Mouse (Mus musculus) lung, postnatal 0 days (tissue): ENCODE data around the gene Hoxd13. TPM values are rescaled to one million over a fixed set of nuclear protein-coding genes. Genes with fewer than 3 reads are reported as not detected.

Source experiments
- ATAC-seq: fragments of 200-750 bp; cut with Nextera tagmentation; 2 replicates; pipeline ENCODE4 v1.8.0; 2017; ENCODE audit warnings: moderate library complexity
- DNase-seq: peaks from one replicate; pipeline ENCODE4 v3.0.0-alpha.2; 2016; ENCODE audit warnings: low spot score
- H3K27ac ChIP-seq: fragments of 300-500 bp; sonication (generic); 2 replicates; pipeline ENCODE4 v1.5.1; 2014; ENCODE audit warnings: antibody characterized with exemption, mild to moderate bottlenecking, low read length, mixed read lengths
- H3K27me3 ChIP-seq: fragments of 300-500 bp; sonication (generic); replicated peaks from 2 replicates; pipeline ENCODE4 v1.6.1; 2014; ENCODE audit warnings: low read length, mixed read lengths; ENCODE audit not compliant: insufficient read depth
- H3K36me3 ChIP-seq: fragments of 300-500 bp; sonication (generic); 2 replicates; pipeline ENCODE4 v1.6.1; 2014; ENCODE audit warnings: low read length, mixed read lengths; ENCODE audit not compliant: insufficient read depth
- H3K4me1 ChIP-seq: fragments of 300-500 bp; sonication (generic); 2 replicates; pipeline ENCODE4 v1.6.1; 2014; ENCODE audit warnings: antibody characterized with exemption, low read depth, low read length, mixed read lengths; ENCODE audit not compliant: insufficient read depth
- H3K4me2 ChIP-seq: fragments of 300-500 bp; sonication (generic); replicated peaks from 2 replicates; pipeline ENCODE4 v1.6.1; 2014; ENCODE audit warnings: low read depth, mild to moderate bottlenecking, low read length, moderate library complexity, mixed read lengths
- H3K4me3 ChIP-seq: fragments of 300-500 bp; sonication (generic); 2 replicates; pipeline ENCODE4 v1.5.1; 2014; ENCODE audit warnings: low read depth, low read length
- H3K9ac ChIP-seq: fragments of 300-500 bp; sonication (generic); replicated peaks from 2 replicates; pipeline ENCODE4 v1.6.1; 2014; ENCODE audit warnings: low read depth, mild to moderate bottlenecking
- H3K9me3 ChIP-seq: fragments of 300-500 bp; sonication (generic); 2 replicates; pipeline ENCODE4 v1.6.1; 2016; ENCODE audit warnings: low read length, mixed read lengths
- CTCF ChIP-seq: IDR thresholded peaks from 2 replicates; pipeline ENCODE4 v1.5.1; 2016; ENCODE audit warnings: antibody characterized with exemption, mild to moderate bottlenecking
- EP300 ChIP-seq: IDR thresholded peaks from 2 replicates; pipeline ENCODE4 v1.6.1; 2016; ENCODE audit warnings: antibody characterized with exemption, mild to moderate bottlenecking, control low read depth
- WGBS: fragments of 180-500 bp; shearing (Covaris S2); extraction: QIAGEN DNeasy Blood & Tissue Kit; methylation state at CpG from one replicate; pipeline ENCODE4 v1.1.7; 2014; 5-methylcytosine and 5-hydroxymethylcytosine counted together
- polyA plus RNA-seq: library from polyadenylated mRNA; unstranded; fragments of >200 nt; fragmentation: Nextera tagmentation; extraction: Ambion mirVana; gene quantifications from 2 replicates; pipeline ENCODE4 v1.2.1, GENCODE M21; 2015

Hoxd13 gene
- polyA plus RNA-seq, 1 experiment from 2014 or later: not detected

DNA sequence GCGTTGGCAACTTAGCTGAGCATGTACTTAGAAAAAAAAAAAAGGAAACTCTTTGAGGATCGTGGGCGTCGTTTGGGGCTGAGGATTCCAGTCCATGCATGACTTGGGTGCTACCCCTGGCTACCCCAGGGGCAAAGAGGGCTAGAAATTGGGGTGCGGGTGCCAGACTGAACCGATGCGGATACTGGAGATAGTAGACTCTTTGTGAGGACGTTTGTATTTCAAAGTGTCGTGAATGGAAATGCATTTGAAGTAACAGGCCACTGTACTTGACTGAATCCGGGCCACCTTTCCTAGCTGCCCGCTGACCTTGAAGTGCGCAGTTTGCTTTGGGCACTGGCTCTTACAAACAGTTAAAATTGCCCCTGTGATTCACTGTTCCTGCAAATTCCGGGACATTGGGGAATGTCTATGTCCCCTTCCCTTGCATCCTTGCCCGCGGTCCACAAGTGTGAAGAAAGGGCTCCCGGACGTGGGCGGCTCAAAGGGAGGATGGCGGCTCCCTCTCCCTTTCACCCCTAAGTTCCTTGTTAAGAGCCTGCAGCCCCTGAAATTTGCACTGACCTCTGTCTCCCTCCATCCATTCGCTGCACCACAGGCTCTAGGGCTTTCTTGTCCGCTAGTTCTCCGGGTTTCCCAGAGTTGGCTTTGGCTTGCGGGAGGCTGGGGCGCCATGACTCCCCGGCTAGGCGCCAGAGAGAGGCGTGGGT, 19.0 kb downstream of the Hoxd13 start:
- H3K4me3 ChIP-seq: no peak overlapping the region
- no peaks in the 10 kb centered on the region for H3K36me3 ChIP-seq
- no peak for ATAC-seq
- H3K27me3 ChIP-seq: peaks cover 92% of the 10 kb centered on the region
- no peak for TF ChIP-seq CTCF
- TF ChIP-seq EP300: no peak
- no peaks in the 10 kb centered on the region for H3K9me3 ChIP-seq
- no peak overlapping the region for H3K4me2 ChIP-seq
- WGBS: 2% methylated on average over 27 of the region's 27 CpGs
- no peak overlapping the region for H3K9ac ChIP-seq
- no peak for DNase-seq
- H3K27ac ChIP-seq: no peak overlapping the region
- peaks cover 5% of the 10 kb centered on the region; the same call in 1 of the 2 replicates for H3K4me1 ChIP-seq

- Histone ChIP-seq H3K27me3 (peaks cover 91% of the 10 kb centered on the region), H3K27ac (no peak overlapping the region), H3K9me3 (no peaks in the 10 kb centered on the region), H3K4me3 (no peak overlapping the region), H3K4me2 (no peak overlapping the region), H3K9ac (no peak overlapping the region), H3K36me3 (no peaks in the 10 kb centered on the region), H3K4me1 (no peaks in the 10 kb centered on the region; the same call in 1 of the 2 replicates)
- TF ChIP-seq EP300: no peak
- TF ChIP-seq CTCF: no peak
- under 1% methylated on average over 31 of the region's 31 CpGs for WGBS
- no peak for DNase-seq
- ATAC-seq: no peak
These were observed 19.8 kb downstream of the Hoxd13 start for GRCm38 (mm10) chr2:74687698-74688555.

- Histone ChIP-seq H3K9me3 (no peaks in the 10 kb centered on the region), H3K4me3 (no peak overlapping the region), H3K9ac (no peak overlapping the region), H3K4me2 (no peak overlapping the region), H3K27me3 (peaks cover 94% of the 10 kb centered on the region), H3K4me1 (no peaks in the 10 kb centered on the region), H3K36me3 (no peaks in the 10 kb centered on the region), H3K27ac (no peak overlapping the region)
- no peak for ATAC-seq
- WGBS: 4% methylated on average over 12 of the region's 12 CpGs
- TF ChIP-seq CTCF (no peak), EP300 (no peak)
- DNase-seq: no peak
These were observed 20.9 kb downstream of the Hoxd13 start for GRCm38 (mm10) chr2:74688795-74689573.

DNA sequence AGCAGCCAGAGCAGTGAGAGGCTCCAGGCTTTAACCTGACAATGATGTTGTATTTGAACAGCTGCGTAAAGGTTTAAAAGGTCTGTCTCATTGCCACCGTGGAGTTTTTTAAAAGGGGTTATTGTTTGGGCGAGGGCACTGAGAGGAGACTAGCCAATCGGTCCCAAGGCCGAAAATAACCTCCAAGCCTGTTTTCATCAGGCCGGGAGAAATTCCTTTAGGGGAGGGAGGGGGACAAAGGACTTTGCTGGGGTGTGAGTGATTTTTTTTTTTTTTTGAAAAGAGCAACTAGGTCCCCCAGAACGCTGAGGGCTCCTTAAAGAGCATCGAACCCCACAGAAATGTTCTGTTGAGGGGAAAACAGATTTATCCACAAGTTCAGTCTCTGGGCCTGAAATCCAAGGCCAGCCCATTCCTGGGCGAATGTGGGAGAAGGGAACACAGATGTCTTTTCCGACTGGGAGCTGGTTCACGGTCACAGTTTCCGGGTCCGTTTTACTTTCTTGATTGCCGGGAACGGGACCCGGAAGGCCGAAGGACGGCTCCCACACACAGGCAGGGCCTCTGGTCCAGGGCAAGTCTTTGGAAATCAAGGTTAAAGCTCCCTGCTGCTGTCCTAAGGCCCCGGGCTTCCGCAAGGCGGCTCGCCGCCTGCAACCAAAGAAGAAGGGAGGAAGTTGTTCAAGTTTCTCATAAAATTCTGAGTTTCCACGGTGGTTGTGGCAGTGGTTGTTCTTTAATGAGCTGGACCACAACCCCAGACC, 21.6 kb downstream of the Hoxd13 start:
- 4% methylated on average over 24 of the region's 24 CpGs for WGBS
- H3K4me3 ChIP-seq: no peak overlapping the region
- peaks cover 92% of the 10 kb centered on the region for H3K27me3 ChIP-seq
- no peak for TF ChIP-seq EP300
- DNase-seq (no peak), ATAC-seq (no peak)
- no peaks in the 10 kb centered on the region for H3K9me3 ChIP-seq
- H3K9ac ChIP-seq: no peak overlapping the region
- no peak overlapping the region for H3K27ac ChIP-seq
- H3K36me3 ChIP-seq: no peaks in the 10 kb centered on the region
- no peak overlapping the region for H3K4me2 ChIP-seq
- H3K4me1 ChIP-seq: no peaks in the 10 kb centered on the region

- H3K4me3 ChIP-seq: no peak overlapping the region
- WGBS: 10% methylated on average over 8 of the region's 8 CpGs
- no peaks in the 10 kb centered on the region for H3K36me3 ChIP-seq
- H3K4me2 ChIP-seq: no peak overlapping the region
- TF ChIP-seq EP300 (no peak), CTCF (no peak)
- H3K27me3 ChIP-seq: peaks cover 92% of the 10 kb centered on the region
- no peak overlapping the region for H3K27ac ChIP-seq
- DNase-seq: no peak
- H3K9me3 ChIP-seq: no peaks in the 10 kb centered on the region
- H3K4me1 ChIP-seq: no peaks in the 10 kb centered on the region
- H3K9ac ChIP-seq: no peak overlapping the region
- no peak for ATAC-seq
These were observed 22.2 kb downstream of the Hoxd13 start for GRCm38 (mm10) chr2:74690338-74690716.
